Mouse (Mus musculus) layer of hippocampus, adult 9-10 months (tissue): ENCODE data around the gene Gm10408.
"Not testable (repeated sequence)": the region's sequence is repeated elsewhere in the genome, so short reads cannot be mapped to it uniquely, and the experiment has no call there.

ENCODE experiments used
- DNase-seq: peaks from one replicate; pipeline ENCODE4 v3.0.0; 2022; ENCODE audit warnings: low spot score

The Gm10408 gene

GRCm38 (mm10) chr14:3449079-3449478 lies at the start of gene Gm10408:
Gene Gm10408 (plus strand): TSS chr14:3449379.
- not testable (repeated sequence) for DNase-seq

- DNase-seq, result not testable (repeated sequence)
These were observed 36.9 kb upstream of the Gm10408 start, which contains the start of gene Gm10409 for GRCm38 (mm10) chr14:3412314-3412713. Gene Gm10409 (plus strand): TSS chr14:3412614.

- not testable (repeated sequence) for DNase-seq
These were observed 21.4 kb upstream of the Gm10408 start, which contains the start of gene Gm3005 for GRCm38 (mm10) chr14:3427803-3428202. Gene Gm3005 (plus strand): TSS chr14:3428103.
